Mouse (Mus musculus): ENCODE measurements around the gene Serpinb2. TPM values are rescaled to one million over a fixed set of nuclear protein-coding genes. Genes with fewer than 3 reads are reported as not detected.

Gene Serpinb2
- polyA plus RNA-seq, 1 experiment from 2014 or later = not detected

DNA sequence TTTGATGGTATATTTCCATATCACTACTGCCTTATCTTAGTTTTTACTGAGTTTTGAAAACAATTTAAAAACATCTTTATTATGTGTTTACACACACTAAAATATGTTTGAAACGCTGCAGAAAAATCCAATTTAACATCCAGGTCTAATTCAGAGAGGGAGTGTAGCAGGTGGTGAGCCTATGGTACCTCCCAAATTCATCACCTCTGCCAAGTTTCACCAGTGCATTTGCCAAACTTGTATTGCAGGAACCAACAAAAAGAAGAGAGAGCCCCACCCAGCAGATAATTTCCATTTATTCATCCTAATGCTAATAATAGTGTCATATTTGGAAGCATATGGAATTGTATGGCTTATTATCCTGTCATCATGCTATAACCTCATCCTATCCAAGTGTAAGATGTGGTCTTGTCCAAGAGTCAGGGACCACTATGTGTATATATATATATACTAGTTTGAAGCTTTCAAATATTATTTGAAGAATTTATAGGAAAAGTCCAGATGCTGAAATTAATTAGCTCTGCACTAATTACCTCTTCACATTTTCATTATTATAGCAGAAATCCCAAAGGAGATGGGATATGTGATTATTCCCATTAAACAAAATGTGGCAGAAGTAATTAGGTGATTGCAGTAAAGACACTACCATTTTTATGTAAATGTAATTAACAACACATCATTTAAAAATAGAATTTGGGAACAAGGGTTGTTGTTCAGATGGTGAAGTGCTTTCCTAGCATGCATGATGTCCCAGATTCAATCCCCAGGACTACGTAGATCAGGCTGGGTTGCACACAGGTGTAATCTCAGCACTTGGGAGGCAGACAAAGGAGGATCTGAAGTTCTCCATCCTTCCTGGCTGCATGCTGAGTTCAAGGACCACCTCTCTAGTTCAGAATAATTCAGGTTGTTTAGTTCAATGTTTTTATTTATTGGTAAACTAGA, 1.2 kb downstream of the Serpinb2 start:
- Histone ChIP-seq H3K27ac (replicated peaks; ENCODE audit: low read depth, low read length) (no peak overlapping the region), H3K36me3 (ENCODE audit: control insufficient read depth, insufficient read depth, low read length) (no peaks in the 10 kb centered on the region), H3K4me3 (replicated peaks; ENCODE audit: low read depth, low read length) (no peak overlapping the region), H3K27me3 (ENCODE audit: control insufficient read depth, insufficient read depth, low read length) (no peaks in the 10 kb centered on the region), H3K4me1 (ENCODE audit: control insufficient read depth, insufficient read depth, low read length) (no peaks in the 10 kb centered on the region), H3K9ac (replicated peaks; ENCODE audit: low read length) (no peak overlapping the region), H3K4me2 (ENCODE audit: low read length) (no peak overlapping the region), H3K9me3 (ENCODE audit: control insufficient read depth, low read length) (no peaks in the 10 kb centered on the region)
- ATAC-seq (ENCODE audit: low FRiP score, low TSS enrichment) (no peak), DNase-seq (no peak)
- 74% methylated on average over 2 of the region's 2 CpGs for WGBS

DNA sequence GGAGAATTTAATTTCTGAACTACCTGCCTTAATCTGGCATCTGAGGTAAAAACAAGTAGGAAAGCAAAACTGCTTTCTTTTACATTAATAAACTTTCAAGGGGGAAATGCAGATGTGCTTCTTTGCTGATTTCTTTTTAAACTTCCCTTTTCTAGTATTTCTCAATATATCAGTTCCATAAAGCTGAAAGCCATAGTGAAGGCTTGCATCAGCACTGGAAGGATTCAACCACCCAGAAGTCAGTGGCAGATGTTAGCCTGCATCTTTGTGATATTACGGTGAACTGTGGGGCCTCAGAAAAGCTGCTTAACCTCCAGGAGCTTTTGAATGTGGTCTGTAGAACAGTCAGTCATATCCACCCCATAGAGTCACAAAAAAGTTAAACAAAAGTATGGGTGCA, 2.3 kb downstream of the Serpinb2 start:
- 84% methylated on average over 1 of the region's 1 CpGs for whole genome bisulfite sequencing
- ATAC-seq (ENCODE audit: low FRiP score, low TSS enrichment) (no peak), DNase-seq (no peak)
- Histone ChIP-seq H3K4me1 (ENCODE audit: control insufficient read depth, insufficient read depth, low read length) (no peaks in the 10 kb centered on the region), H3K27me3 (ENCODE audit: control insufficient read depth, insufficient read depth, low read length) (no peaks in the 10 kb centered on the region), H3K4me3 (replicated peaks; ENCODE audit: low read depth, low read length) (no peak overlapping the region), H3K4me2 (ENCODE audit: low read length) (no peak overlapping the region), H3K27ac (replicated peaks; ENCODE audit: low read depth, low read length) (no peak overlapping the region), H3K9me3 (ENCODE audit: control insufficient read depth, low read length) (no peaks in the 10 kb centered on the region), H3K9ac (replicated peaks; ENCODE audit: low read length) (no peak overlapping the region), H3K36me3 (ENCODE audit: control insufficient read depth, insufficient read depth, low read length) (no peaks in the 10 kb centered on the region)

GRCm38 (mm10) chr1:107515839-107516498, 4.7 kb downstream of the Serpinb2 start:
- Histone ChIP-seq H3K9me3 (ENCODE audit: control insufficient read depth, low read length) (no peaks in the 10 kb centered on the region), H3K27me3 (ENCODE audit: control insufficient read depth, insufficient read depth, low read length) (no peaks in the 10 kb centered on the region), H3K4me1 (ENCODE audit: control insufficient read depth, insufficient read depth, low read length) (no peaks in the 10 kb centered on the region), H3K4me3 (replicated peaks; ENCODE audit: low read depth, low read length) (no peak overlapping the region), H3K27ac (replicated peaks; ENCODE audit: low read depth, low read length) (no peak overlapping the region), H3K4me2 (ENCODE audit: low read length) (no peak overlapping the region), H3K9ac (replicated peaks; ENCODE audit: low read length) (no peak overlapping the region), H3K36me3 (ENCODE audit: control insufficient read depth, insufficient read depth, low read length) (no peaks in the 10 kb centered on the region)
- no peak for DNase-seq
- 85% methylated on average over 2 of the region's 2 CpGs for WGBS
- no peak for ATAC-seq (ENCODE audit: low FRiP score, low TSS enrichment)

GRCm38 (mm10) chr1:107525592-107525991, 14.4 kb downstream of the Serpinb2 start:
- no peaks in the 10 kb centered on the region for H3K27me3 ChIP-seq (ENCODE audit: control insufficient read depth, insufficient read depth, low read length)
- no peak overlapping the region for H3K4me3 ChIP-seq (replicated peaks; ENCODE audit: low read depth, low read length)
- WGBS = 80% methylated on average over 4 of the region's 4 CpGs
- DNase-seq = no peak
- H3K4me1 ChIP-seq (ENCODE audit: control insufficient read depth, insufficient read depth, low read length) = 0 out of 2 replicates have a peak, but pooled peaks cover 3% of the 10 kb centered on the region
- no peak overlapping the region for H3K4me2 ChIP-seq (ENCODE audit: low read length)
- H3K27ac ChIP-seq (replicated peaks; ENCODE audit: low read depth, low read length) = no peak overlapping the region
- no peak overlapping the region for H3K9ac ChIP-seq (replicated peaks; ENCODE audit: low read length)
- ATAC-seq (ENCODE audit: low FRiP score, low TSS enrichment) = no peak
- no peaks in the 10 kb centered on the region for H3K9me3 ChIP-seq (ENCODE audit: control insufficient read depth, low read length)
- H3K36me3 ChIP-seq (ENCODE audit: control insufficient read depth, insufficient read depth, low read length) = no peaks in the 10 kb centered on the region

DNA sequence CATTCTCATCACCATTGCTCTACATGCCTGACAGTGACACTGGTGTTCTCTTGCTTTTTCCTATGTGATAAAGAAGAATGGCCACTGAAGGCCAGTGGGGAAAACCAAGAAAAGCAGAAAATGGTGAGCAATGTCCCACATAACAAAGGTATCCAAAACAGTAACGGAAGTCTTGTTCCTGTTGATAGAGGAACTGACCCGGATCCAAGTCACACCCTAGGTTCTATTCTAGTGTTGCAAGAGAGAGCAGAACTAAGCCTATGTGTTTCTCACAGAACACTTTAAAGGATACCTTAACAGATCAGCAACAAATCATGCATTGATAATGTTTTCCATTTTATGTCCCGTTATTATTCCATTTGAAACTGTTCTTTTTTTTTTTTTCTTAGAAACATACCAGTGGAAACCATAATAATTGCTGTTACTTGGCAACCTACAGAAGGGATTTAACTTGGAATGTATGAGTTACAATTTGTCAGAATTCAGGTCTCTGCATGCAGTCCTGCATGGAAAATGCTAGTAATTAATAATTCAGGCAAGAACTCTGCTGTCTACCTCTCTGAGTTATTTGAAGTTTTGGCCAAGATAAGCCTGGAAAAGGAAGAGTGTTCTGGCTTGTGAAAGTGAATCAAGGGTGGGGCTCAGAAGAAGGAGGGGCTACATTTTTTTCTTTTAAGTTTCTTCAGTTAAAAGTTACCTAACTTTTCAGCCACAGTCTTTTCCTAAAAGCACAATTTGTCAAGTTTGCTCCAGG, 17.3 kb downstream of the Serpinb2 start:
- ATAC-seq (ENCODE audit: low FRiP score, low TSS enrichment) (no peak), DNase-seq (no peak)
- Histone ChIP-seq H3K9ac (replicated peaks; ENCODE audit: low read length) (no peak overlapping the region), H3K27ac (replicated peaks; ENCODE audit: low read depth, low read length) (no peak overlapping the region), H3K4me3 (replicated peaks; ENCODE audit: low read depth, low read length) (no peak overlapping the region), H3K36me3 (ENCODE audit: control insufficient read depth, insufficient read depth, low read length) (no peaks in the 10 kb centered on the region), H3K27me3 (ENCODE audit: control insufficient read depth, insufficient read depth, low read length) (no peaks in the 10 kb centered on the region), H3K4me2 (ENCODE audit: low read length) (no peak overlapping the region), H3K4me1 (ENCODE audit: control insufficient read depth, insufficient read depth, low read length) (0 out of 2 replicates have a peak, but pooled peaks cover 3% of the 10 kb centered on the region), H3K9me3 (ENCODE audit: control insufficient read depth, low read length) (no peaks in the 10 kb centered on the region)
- 69% methylated on average over 3 of the region's 3 CpGs for WGBS

GRCm38 (mm10) chr1:107529365-107530052, 18.3 kb downstream of the Serpinb2 start:
- H3K4me1 ChIP-seq (ENCODE audit: control insufficient read depth, insufficient read depth, low read length) = 0 out of 2 replicates have a peak, but pooled peaks cover 3% of the 10 kb centered on the region
- no peaks in the 10 kb centered on the region for H3K27me3 ChIP-seq (ENCODE audit: control insufficient read depth, insufficient read depth, low read length)
- no peaks in the 10 kb centered on the region for H3K36me3 ChIP-seq (ENCODE audit: control insufficient read depth, insufficient read depth, low read length)
- H3K9me3 ChIP-seq (ENCODE audit: control insufficient read depth, low read length) = no peaks in the 10 kb centered on the region
- 23% methylated on average over 5 of the region's 5 CpGs for WGBS
- no peak overlapping the region for H3K4me3 ChIP-seq (replicated peaks; ENCODE audit: low read depth, low read length)
- ATAC-seq (ENCODE audit: low FRiP score, low TSS enrichment) (no peak; the same call in 1 of the 2 replicates), DNase-seq (peak; percentile 8)
- H3K9ac ChIP-seq (replicated peaks; ENCODE audit: low read length) = no peak overlapping the region
- no peak overlapping the region for H3K27ac ChIP-seq (replicated peaks; ENCODE audit: low read depth, low read length)
- no peak overlapping the region for H3K4me2 ChIP-seq (ENCODE audit: low read length)

DNA sequence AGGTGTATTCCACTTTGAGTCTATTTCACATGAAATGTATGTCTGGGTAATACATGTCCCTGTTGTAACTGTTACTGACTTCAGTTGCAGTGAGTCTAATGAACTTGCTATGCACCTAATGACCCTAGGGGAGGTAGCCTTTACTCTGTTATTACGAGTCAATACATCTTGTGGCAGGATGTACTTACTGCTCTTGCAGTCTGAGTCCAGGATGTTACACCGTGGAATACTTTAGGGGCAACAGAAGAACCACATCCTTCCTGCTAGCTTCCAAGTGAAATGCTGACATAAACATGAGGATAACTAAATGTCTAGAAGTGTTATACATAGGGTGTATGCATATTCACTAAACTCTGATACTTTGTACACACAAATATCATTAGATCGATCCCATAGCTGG, 22.5 kb downstream of the Serpinb2 start:
- DNase-seq (no peak), ATAC-seq (ENCODE audit: low FRiP score, low TSS enrichment) (no peak)
- H3K4me1 ChIP-seq (ENCODE audit: control insufficient read depth, insufficient read depth, low read length) = 0 out of 2 replicates have a peak, but pooled peaks cover 3% of the 10 kb centered on the region
- H3K9me3 ChIP-seq (ENCODE audit: control insufficient read depth, low read length) = no peaks in the 10 kb centered on the region
- H3K36me3 ChIP-seq (ENCODE audit: control insufficient read depth, insufficient read depth, low read length) = no peaks in the 10 kb centered on the region
- 90% methylated on average over 3 of the region's 3 CpGs for WGBS
- no peaks in the 10 kb centered on the region for H3K27me3 ChIP-seq (ENCODE audit: control insufficient read depth, insufficient read depth, low read length)
- H3K27ac ChIP-seq (replicated peaks; ENCODE audit: low read depth, low read length) = no peak overlapping the region
- no peak overlapping the region for H3K4me2 ChIP-seq (ENCODE audit: low read length)
- H3K9ac ChIP-seq (replicated peaks; ENCODE audit: low read length) = no peak overlapping the region
- H3K4me3 ChIP-seq (replicated peaks; ENCODE audit: low read depth, low read length) = no peak overlapping the region

GRCm38 (mm10) chr1:107537435-107537834, 26.2 kb downstream of the Serpinb2 start:
- Histone ChIP-seq H3K4me2 (ENCODE audit: low read length) (no peak overlapping the region), H3K4me3 (replicated peaks; ENCODE audit: low read depth, low read length) (no peak overlapping the region), H3K9ac (replicated peaks; ENCODE audit: low read length) (no peak overlapping the region), H3K36me3 (ENCODE audit: control insufficient read depth, insufficient read depth, low read length) (no peaks in the 10 kb centered on the region), H3K27ac (replicated peaks; ENCODE audit: low read depth, low read length) (no peak overlapping the region), H3K4me1 (ENCODE audit: control insufficient read depth, insufficient read depth, low read length) (no peaks in the 10 kb centered on the region), H3K9me3 (ENCODE audit: control insufficient read depth, low read length) (no peaks in the 10 kb centered on the region), H3K27me3 (ENCODE audit: control insufficient read depth, insufficient read depth, low read length) (no peaks in the 10 kb centered on the region)
- no peak for ATAC-seq (ENCODE audit: low FRiP score, low TSS enrichment)
- 90% methylated on average over 1 of the region's 1 CpGs for WGBS
- DNase-seq = no peak

All from midbrain, embryonic 14.5 days (tissue).